Mouse (Mus musculus): ENCODE results near the gene Gabbr2.

DNA sequence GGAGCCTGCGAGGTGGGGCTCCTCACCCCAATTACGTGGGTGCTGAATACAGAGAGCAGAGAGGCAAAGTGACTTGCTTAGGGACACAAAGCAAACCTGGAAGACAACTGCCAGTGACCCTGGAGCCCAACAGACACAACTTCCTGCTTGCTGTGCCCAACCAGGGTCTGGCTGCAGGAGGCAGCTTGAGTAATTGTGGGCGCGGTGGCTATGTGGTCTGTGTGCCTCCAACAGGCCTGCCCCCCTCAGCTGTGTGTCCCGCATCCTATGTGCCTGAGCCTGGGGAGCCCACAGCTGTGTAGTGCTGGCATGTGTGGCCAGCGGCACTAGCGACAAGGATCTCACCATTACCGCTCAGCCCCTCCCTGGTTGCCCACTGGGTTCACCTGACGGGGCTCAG is 377.0 kb downstream of the Gabbr2 start:
- TF ChIP-seq CTCF (IDR thresholded peaks at IDR 0.05; ENCODE audit: low read depth), result no peak
- no peak for TF ChIP-seq EP300 (optimal IDR thresholded peaks at IDR 0.05)

All from stomach, postnatal 0 days (tissue).